Mouse (Mus musculus) urinary bladder, postnatal 4 days (tissue): ENCODE results near the gene Peak1.

Experiments
- DNase-seq, 2 experiments: peaks; one replicate each; pipeline ENCODE4 v3.0.0; 2021 to 2022; ENCODE audit warnings: low spot score in 2 of 2

Peak1 gene

GRCm38 (mm10) chr9:56415935-56416607 is 1.8 kb downstream of the Peak1 start:
- no peak for DNase-seq

GRCm38 (mm10) chr9:56415393-56415792 is 2.5 kb downstream of the Peak1 start:
- DNase-seq, result no peak

- DNase-seq, result no peak
Observed at GRCm38 (mm10) chr9:56414322-56414721, 3.5 kb downstream of the Peak1 start.

- DNase-seq, result no peak
Observed at GRCm38 (mm10) chr9:56412716-56413115, 5.2 kb downstream of the Peak1 start.

- no peak for DNase-seq
Observed at GRCm38 (mm10) chr9:56409928-56410327, 7.9 kb downstream of the Peak1 start.

- DNase-seq, result no peak
Observed at GRCm38 (mm10) chr9:56404619-56405018, 13.2 kb downstream of the Peak1 start.

- DNase-seq, result no peak
Observed at GRCm38 (mm10) chr9:56396306-56396705, 21.6 kb downstream of the Peak1 start.

GRCm38 (mm10) chr9:56392857-56393256 is 25.0 kb downstream of the Peak1 start:
- no peak for DNase-seq

- no peak for DNase-seq
Observed at GRCm38 (mm10) chr9:56382786-56383185, 35.1 kb downstream of the Peak1 start.

- DNase-seq, result no peak
Observed at GRCm38 (mm10) chr9:56374401-56374800, 43.5 kb downstream of the Peak1 start.

GRCm38 (mm10) chr9:56370710-56371109 is 47.2 kb downstream of the Peak1 start:
- DNase-seq, result no peak

GRCm38 (mm10) chr9:56368814-56369213 is 49.1 kb downstream of the Peak1 start:
- no peak for DNase-seq

GRCm38 (mm10) chr9:56363306-56363705 is 54.6 kb downstream of the Peak1 start:
- DNase-seq, result no peak

- DNase-seq, result no peak
Observed at GRCm38 (mm10) chr9:56359261-56359660, 58.6 kb downstream of the Peak1 start.

GRCm38 (mm10) chr9:56355186-56355585 is 62.7 kb downstream of the Peak1 start:
- no peak for DNase-seq

- no peak for DNase-seq
Observed at GRCm38 (mm10) chr9:56346321-56346720, 71.5 kb downstream of the Peak1 start.

- DNase-seq, result no peak
Observed at GRCm38 (mm10) chr9:56339426-56340195, 78.3 kb downstream of the Peak1 start.

- DNase-seq, result no peak
Observed at GRCm38 (mm10) chr9:56334363-56334762, 83.5 kb downstream of the Peak1 start.

- no peak for DNase-seq
Observed at GRCm38 (mm10) chr9:56332774-56333173, 85.1 kb downstream of the Peak1 start.

- DNase-seq, result no peak
Observed at GRCm38 (mm10) chr9:56326511-56327005, 91.3 kb downstream of the Peak1 start.

GRCm38 (mm10) chr9:56325725-56326124 is 92.1 kb downstream of the Peak1 start:
- DNase-seq, result no peak

GRCm38 (mm10) chr9:56324576-56325355 is 93.1 kb downstream of the Peak1 start:
- DNase-seq, result no peak
